9 mouse cellular contexts compared by ENCODE assay signal in the genomic region with DNA sequence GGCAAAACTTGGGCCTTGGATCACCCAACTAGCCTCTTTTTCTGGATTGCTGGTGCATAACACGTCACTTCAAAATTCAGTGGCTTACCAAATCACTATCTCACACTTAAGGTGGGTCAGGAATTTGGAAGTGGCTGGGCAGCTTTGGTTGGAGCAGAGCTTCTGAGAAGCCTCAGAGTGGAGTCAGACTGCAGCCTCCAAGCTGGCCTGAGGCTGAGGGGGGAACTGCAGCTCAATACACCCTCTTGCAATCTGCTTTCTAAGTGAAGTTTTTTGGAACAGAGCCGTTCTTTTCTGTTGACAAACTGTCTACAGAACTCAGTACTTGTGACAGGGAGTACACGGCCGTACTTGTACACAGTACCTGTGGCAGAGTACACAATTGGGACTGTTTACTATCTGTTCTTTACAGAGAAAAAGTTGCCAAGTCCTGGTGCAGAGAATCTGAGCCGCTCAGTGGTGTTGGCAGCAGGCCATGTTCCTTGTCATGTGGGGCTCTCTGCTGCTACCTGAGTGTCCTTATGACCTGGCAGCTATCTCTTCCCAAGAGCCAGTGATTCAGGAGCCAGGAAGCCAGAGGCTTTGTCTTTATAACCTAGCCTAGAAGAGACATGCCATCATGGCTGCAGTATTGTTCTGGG.
A peak's percentile ranks its signal among the peaks of the same experiment; 100 is the strongest.
DNase-seq lines count a peak whose midpoint lies in the region; ATAC-seq lines count a peak whose summit lies in the region.
"Had no signal": no experiment of that assay in that cellular context is flagged by ENCODE, and none has a peak within 500 bp of the region (broad histone marks: within the 10 kb centered on the region; RNA-seq: fewer than 3 reads in every experiment).

No protein-coding gene starts in this region.

- H3K36me3 ChIP-seq in hindbrain, embryonic 10.5 days, result 0 out of 2 replicates have a peak, but pooled peaks cover 4% of the 10 kb centered on the region
- H3K36me3 ChIP-seq in hindbrain, embryonic 16.5 days (ENCODE audit: control insufficient read depth, insufficient read depth, low read length), result no peaks in the 10 kb centered on the region
- H3K36me3 ChIP-seq in midbrain, embryonic 10.5 days, result no peaks in the 10 kb centered on the region

- no peaks in the 10 kb centered on the region for H3K27me3 ChIP-seq in hindbrain, embryonic 10.5 days (ENCODE audit: insufficient read depth, poor library complexity, severe bottlenecking)
- H3K27me3 ChIP-seq in hindbrain, embryonic 16.5 days (replicated peaks; ENCODE audit: control insufficient read depth, insufficient read depth, low read length), result no peaks in the 10 kb centered on the region
- H3K27me3 ChIP-seq in midbrain, embryonic 10.5 days (ENCODE audit: low read depth, poor library complexity, severe bottlenecking), result no peaks in the 10 kb centered on the region

- 0 out of 2 replicates have a peak overlapping the region, but pooled peaks have one; percentile 29 for H3K27ac ChIP-seq in hindbrain, embryonic 10.5 days
- no peak overlapping the region for H3K27ac ChIP-seq in hindbrain, embryonic 16.5 days (ENCODE audit: low read depth, low read length)
- H3K27ac ChIP-seq in midbrain, embryonic 10.5 days (replicated peaks), result no peak overlapping the region

- WGBS in hindbrain, embryonic 10.5 days, result 90% methylated on average over 5 of the region's 5 CpGs
- WGBS in hindbrain, embryonic 16.5 days, result 78% methylated on average over 5 of the region's 5 CpGs
- WGBS in midbrain, embryonic 10.5 days, result 87% methylated on average over 5 of the region's 5 CpGs

- ATAC-seq in hindbrain, embryonic 16.5 days, result no peak
- ATAC-seq in granulocyte monocyte progenitor cell, adult 5-6 weeks (replicated peaks; ENCODE audit: poor library complexity, severe bottlenecking), result no peak

- H3K9ac ChIP-seq in hindbrain, embryonic 16.5 days (ENCODE audit: low read depth, low read length), result no peak overlapping the region

- intact Hi-C loops in heart, postnatal 36 days (cut with DNase I), result no loop called here

- no peak overlapping the region for H3K4me3 ChIP-seq in hindbrain, embryonic 10.5 days
- no peak overlapping the region for H3K4me3 ChIP-seq in hindbrain, embryonic 16.5 days (ENCODE audit: low read length)
- no peak overlapping the region for H3K4me3 ChIP-seq in midbrain, embryonic 10.5 days
- H3K4me3 ChIP-seq: myocyte had no signal

- no peak for DNase-seq in hindbrain, embryonic 10.5 days (ENCODE audit: low spot score)
- DNase-seq in cerebellum, adult 9-11 months, result peak; percentile 85
- DNase-seq in heart, postnatal 36 days, result peak; percentile 68 to 72
- DNase-seq in lung, postnatal 10 days, result peak; percentile 66
- no peak for DNase-seq in layer of hippocampus, adult 9-11 months
- DNase-seq in midbrain, embryonic 10.5 days (ENCODE audit: low spot score), result no peak

- H3K9me3 ChIP-seq in hindbrain, embryonic 10.5 days, result no peaks in the 10 kb centered on the region
- no peaks in the 10 kb centered on the region for H3K9me3 ChIP-seq in hindbrain, embryonic 16.5 days (ENCODE audit: control insufficient read depth, low read length)
- H3K9me3 ChIP-seq in midbrain, embryonic 10.5 days (replicated peaks), result no peaks in the 10 kb centered on the region

- H3K4me1 ChIP-seq in hindbrain, embryonic 10.5 days (replicated peaks), result peaks cover 32% of the 10 kb centered on the region
- H3K4me1 ChIP-seq in hindbrain, embryonic 16.5 days (ENCODE audit: control insufficient read depth, insufficient read depth, low read depth, low read length), result no peaks in the 10 kb centered on the region
- H3K4me1 ChIP-seq in midbrain, embryonic 10.5 days, result peaks cover 16% of the 10 kb centered on the region

- no peak overlapping the region for H3K4me2 ChIP-seq in hindbrain, embryonic 16.5 days (ENCODE audit: low read length)

Comparison
In these comparisons a context has a peak if more than half of its experiments do, and no peak if none do; other contexts are left out.
1. DNase-seq: peak in cerebellum, adult 9-11 months (single experiment), heart, postnatal 36 days (2 of 2) and lung, postnatal 10 days (single experiment); none in hindbrain, embryonic 10.5 days (single experiment), layer of hippocampus, adult 9-11 months (single experiment) and midbrain, embryonic 10.5 days (single experiment).